Mouse (Mus musculus) MEL (cell line): Measurements from ENCODE around the gene Dusp2. TPM values are rescaled to one million over a fixed set of nuclear protein-coding genes. Genes with fewer than 3 reads are reported as not detected.
A peak's percentile ranks its signal among the peaks of the same experiment; 100 is the strongest.

ENCODE experiments used
- DNase-seq: peaks from one replicate; pipeline ENCODE4 v3.0.0; 2011; ENCODE audit warnings: low read depth, low spot score
- H3K27ac ChIP-seq: 2 replicates; pipeline ENCODE4 v1.5.1; 2012; ENCODE audit warnings: low read depth, mild to moderate bottlenecking, control low read depth, low read length, moderate library complexity; ENCODE audit not compliant: control insufficient read depth
- H3K27me3 ChIP-seq, 2 experiments: fragments of 150-350 bp in 1 of 2; sonication (generic) in 1 of 2; 2 replicates each; pipeline ENCODE4 v1.6.1; 2012; ENCODE audit warnings: low read length in 2 of 2, mild to moderate bottlenecking in 2 of 2, improper control_type of control experiment in 1 of 2, moderate library complexity in 1 of 2; ENCODE audit not compliant: insufficient read depth in 2 of 2, control insufficient read depth in 1 of 2
- H3K36me3 ChIP-seq, 2 experiments: 2 replicates each; pipeline ENCODE4 v1.6.1; 2012 to 2014; ENCODE audit warnings: low read length in 2 of 2, improper control_type of control experiment in 1 of 2, inconsistent platforms in 1 of 2, mild to moderate bottlenecking in 1 of 2; ENCODE audit not compliant: insufficient read depth in 2 of 2, control insufficient read depth in 1 of 2
- H3K4me1 ChIP-seq, 2 experiments: fragments of 150-350 bp in 1 of 2; sonication (generic) in 1 of 2; 2 replicates each; pipeline ENCODE4 v1.6.1; 2012; ENCODE audit warnings: low read length in 2 of 2, improper control_type of control experiment in 1 of 2, mild to moderate bottlenecking in 1 of 2; ENCODE audit not compliant: insufficient read depth in 2 of 2, control insufficient read depth in 1 of 2
- H3K4me3 ChIP-seq, 2 experiments: fragments of 150-350 bp in 1 of 2; sonication (generic) in 1 of 2; 2 replicates each; pipeline ENCODE4 v1.5.1; 2012; ENCODE audit warnings: low read depth in 2 of 2, low read length in 2 of 2, mild to moderate bottlenecking in 2 of 2, moderate library complexity in 2 of 2, control low read depth in 1 of 2, improper control_type of control experiment in 1 of 2; ENCODE audit not compliant: control insufficient read depth in 1 of 2, insufficient read depth in 1 of 2
- H3K79me2 ChIP-seq: 2 replicates; pipeline ENCODE4 v1.6.1; 2012; ENCODE audit warnings: mild to moderate bottlenecking, low read length, moderate library complexity; ENCODE audit not compliant: control insufficient read depth, poor library complexity, insufficient read depth
- H3K9ac ChIP-seq: 2 replicates; pipeline ENCODE4 v1.6.1; 2012; ENCODE audit warnings: low read depth, mild to moderate bottlenecking, control low read depth, low read length, moderate library complexity; ENCODE audit not compliant: control insufficient read depth, poor library complexity, severe bottlenecking
- H3K9me3 ChIP-seq: fragments of 150-350 bp; sonication (generic); replicated peaks from 2 replicates; pipeline ENCODE4 v1.6.1; 2012; ENCODE audit warnings: mild to moderate bottlenecking, low read length, improper control_type of control experiment, moderate library complexity; ENCODE audit not compliant: insufficient read depth
- CHD2 ChIP-seq: IDR thresholded peaks from 2 replicates; pipeline ENCODE4 v1.6.1; 2011; ENCODE audit warnings: low read length, improper control_type of control experiment
- CTCF ChIP-seq, 3 experiments: IDR thresholded peaks in 2 of 3; conservative IDR thresholded peaks in 1 of 3; 2 replicates each; pipeline ENCODE4 v1.5.1; 2011 to 2012; ENCODE audit warnings: low read length in 3 of 3, low read depth in 2 of 3, mild to moderate bottlenecking in 2 of 3, improper control_type of control experiment in 1 of 3, inconsistent platforms in 1 of 3, mixed read lengths in 1 of 3, moderate library complexity in 1 of 3; ENCODE audit not compliant: control insufficient read depth in 1 of 3, insufficient read depth in 1 of 3, poor library complexity in 1 of 3, severe bottlenecking in 1 of 3
- ELF1 ChIP-seq: IDR thresholded peaks from 2 replicates; pipeline ENCODE4 v1.6.1; 2014; ENCODE audit warnings: low read depth, mild to moderate bottlenecking, inconsistent platforms, low read length, improper control_type of control experiment, moderate library complexity
- GABPA ChIP-seq: IDR thresholded peaks from 2 replicates; pipeline ENCODE4 v1.6.1; 2012; ENCODE audit warnings: low read depth, mild to moderate bottlenecking, inconsistent platforms, low read length, improper control_type of control experiment, moderate library complexity
- HCFC1 ChIP-seq: IDR thresholded peaks from 2 replicates; pipeline ENCODE4 v1.6.1; 2012; ENCODE audit warnings: low read depth, mild to moderate bottlenecking, inconsistent platforms, low read length, improper control_type of control experiment, moderate library complexity
- KAT2A ChIP-seq: conservative IDR thresholded peaks from 2 replicates; pipeline ENCODE4 v1.6.1; 2012; ENCODE audit warnings: low read depth, low read length, improper control_type of control experiment, inconsistent platforms
- MYC ChIP-seq: IDR thresholded peaks from 2 replicates; pipeline ENCODE4 v1.6.1; 2011; ENCODE audit warnings: low read depth, mild to moderate bottlenecking, low read length, improper control_type of control experiment, moderate library complexity
- NELFE ChIP-seq: IDR thresholded peaks from 2 replicates; pipeline ENCODE4 v1.6.1; 2011; ENCODE audit warnings: low read depth, low read length, improper control_type of control experiment
- POLR2AphosphoS2 ChIP-seq: IDR thresholded peaks from 2 replicates; pipeline ENCODE4 v1.6.1; 2011; ENCODE audit warnings: low read length, improper control_type of control experiment
- RAD21 ChIP-seq: IDR thresholded peaks from 2 replicates; pipeline ENCODE4 v1.6.1; 2011; ENCODE audit warnings: mild to moderate bottlenecking, low read depth, low read length, improper control_type of control experiment
- SIN3A ChIP-seq: IDR thresholded peaks from 2 replicates; pipeline ENCODE4 v1.6.1; 2012; ENCODE audit warnings: low read length, improper control_type of control experiment, inconsistent platforms
- SMC3 ChIP-seq: IDR thresholded peaks from 2 replicates; pipeline ENCODE4 v1.6.1; 2011; ENCODE audit warnings: low read depth, low read length, improper control_type of control experiment
- TAL1 ChIP-seq: IDR thresholded peaks from 2 replicates; pipeline ENCODE4 v1.6.1; 2012; ENCODE audit warnings: mild to moderate bottlenecking, inconsistent platforms, low read length, moderate library complexity, mixed read lengths
- TBP ChIP-seq: IDR thresholded peaks from 2 replicates; pipeline ENCODE4 v1.8.0; 2011; ENCODE audit warnings: low read depth, low read length, improper control_type of control experiment
- USF1 ChIP-seq: IDR thresholded peaks from 2 replicates; pipeline ENCODE4 v1.6.1; 2014; ENCODE audit warnings: low read depth, mild to moderate bottlenecking, inconsistent platforms, low read length, improper control_type of control experiment, moderate library complexity
- ZC3H11A ChIP-seq: IDR thresholded peaks from 2 replicates; pipeline ENCODE4 v1.6.1; 2012; ENCODE audit warnings: low read depth, mild to moderate bottlenecking, inconsistent platforms, low read length, improper control_type of control experiment
- ZMIZ1 ChIP-seq: IDR thresholded peaks from 2 replicates; pipeline ENCODE4 v1.6.1; 2012; ENCODE audit warnings: low read depth, mild to moderate bottlenecking, inconsistent platforms, low read length, improper control_type of control experiment, moderate library complexity
- polyA plus RNA-seq, 2 experiments: library from polyadenylated mRNA; stranded (reverse) in 1 of 2; unstranded in 1 of 2; fragments of >175 nt in 1 of 2; fragments of >200 nt in 1 of 2; gene quantifications; 2 replicates each; pipeline versions ENCODE4 v1.2.1 to v1.2.4; 2012; ENCODE audit warnings: low replicate concordance in 2 of 2, low read depth in 1 of 2; ENCODE audit not compliant: insufficient read length in 2 of 2, insufficient read depth in 1 of 2, missing spikeins in 1 of 2
- total RNA-seq: library from RNA; depleted of rRNA; stranded (reverse); fragments of 300-350 nt; gene quantifications from 2 replicates; pipeline ENCODE4 v1.2.3, GENCODE M21; 2012

Gene Dusp2
- total and polyA plus RNA-seq, 3 experiments, result 10.4 to 11.6 TPM; not detected in 1

- TF ChIP-seq CHD2 (no peak), SMC3 (no peak), MYC (no peak)
- Histone ChIP-seq H3K36me3 (no peaks in the 10 kb centered on the region), H3K9ac (no peak overlapping the region), H3K4me3 (no peak overlapping the region), H3K27ac (no peak overlapping the region), H3K4me1 (no peaks in the 10 kb centered on the region), H3K27me3 (peaks cover 2 to 5% of the 10 kb centered on the region in 2 experiments; a peak in 3 of 4 replicates), H3K9me3 (no peaks in the 10 kb centered on the region), H3K79me2 (no peaks in the 10 kb centered on the region)
- no peak for DNase-seq
Measured at GRCm38 (mm10) chr2:127353881-127354280, 17.9 kb downstream of the Dusp2 start.

DNA sequence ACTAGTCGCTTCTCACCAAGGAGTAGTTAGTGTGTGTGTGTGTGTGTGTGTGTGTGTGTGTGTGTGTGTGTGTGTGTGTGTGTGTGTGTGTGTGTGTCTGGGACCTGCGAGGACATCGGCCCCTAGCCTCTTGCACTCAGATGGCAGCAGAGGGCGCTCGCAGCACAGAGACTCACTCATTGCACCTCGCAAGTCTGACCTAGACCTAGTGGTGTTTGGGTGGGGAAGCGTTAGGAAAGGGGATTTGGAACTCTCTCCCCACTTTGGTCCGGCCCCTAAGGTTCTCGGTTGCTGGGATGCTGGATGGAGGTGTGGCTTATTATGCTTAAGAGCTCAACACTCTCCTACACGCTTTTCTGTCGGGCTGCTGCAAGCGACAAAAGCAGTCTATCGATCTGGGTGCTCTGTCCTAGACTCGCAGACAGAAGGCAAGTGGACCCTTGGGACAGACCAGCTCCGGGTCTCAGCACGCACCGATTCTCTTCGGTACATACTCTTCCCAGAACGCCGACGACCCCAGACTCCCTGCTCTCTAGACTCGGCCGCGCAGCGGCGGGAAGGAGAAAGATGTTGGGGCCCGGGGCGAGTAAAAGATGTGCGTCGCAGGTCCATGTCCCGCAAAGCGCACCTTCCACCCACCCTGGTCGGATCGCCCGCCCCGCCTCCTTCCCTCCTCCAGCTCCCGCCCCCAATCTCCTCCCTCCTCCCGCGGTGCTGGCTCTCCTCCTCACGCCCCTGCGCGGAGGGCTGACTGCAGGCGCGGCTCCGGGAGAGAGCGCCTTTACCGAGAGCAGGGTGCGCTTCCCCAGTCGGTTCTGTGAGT lies 26.7 kb downstream of the Dusp2 start, which contains the start of gene Adra2b:
Gene Adra2b (plus strand): TSS at position 750 of the 823 bp plus-strand sequence.
- H3K27me3 ChIP-seq, result peaks cover 2 to 8% of the 10 kb centered on the region in 2 experiments
- H3K9me3 ChIP-seq, result no peaks in the 10 kb centered on the region
- no peak within 1 kb of the TSS for H3K27ac ChIP-seq
- peak; percentile 65 for DNase-seq
- no peak within 1 kb of the TSS for H3K9ac ChIP-seq
- no peak for TF ChIP-seq KAT2A
- TF ChIP-seq SMC3, result peak; percentile 79
- TF ChIP-seq POLR2AphosphoS2, result no peak
- TF ChIP-seq CTCF (IDR thresholded peaks at IDR 0.05 in 2 of 3, conservative IDR thresholded peaks at IDR 0.05 in 1 of 3; ENCODE audit: control insufficient read depth in 1 of 3, insufficient read depth in 1 of 3, low read depth in 2 of 3, low read length in 3 of 3, poor library complexity in 1 of 3, severe bottlenecking in 1 of 3), result peak; percentile 67 to 80 (median 79)
- TF ChIP-seq ZC3H11A, result peak; percentile 60
- peak; percentile 78 for TF ChIP-seq RAD21
- no peaks in the 10 kb centered on the region for H3K79me2 ChIP-seq
- H3K36me3 ChIP-seq, result no peaks in the 10 kb centered on the region
- no peak within 1 kb of the TSS for H3K4me3 ChIP-seq
- H3K4me1 ChIP-seq, result no peaks in the 10 kb centered on the region

- H3K36me3 ChIP-seq, result no peaks in the 10 kb centered on the region
- H3K4me3 ChIP-seq, result no peak overlapping the region
- no peak overlapping the region for H3K27ac ChIP-seq
- TF ChIP-seq GABPA (no peak), ELF1 (no peak), TAL1 (no peak), HCFC1 (no peak), SIN3A (no peak), TBP (no peak), ZMIZ1 (no peak), NELFE (no peak), USF1 (no peak)
- H3K27me3 ChIP-seq, result peaks cover 2 to 10% of the 10 kb centered on the region in 2 experiments
- no peak for DNase-seq
- H3K4me1 ChIP-seq, result no peaks in the 10 kb centered on the region
- H3K9me3 ChIP-seq, result no peaks in the 10 kb centered on the region
- no peaks in the 10 kb centered on the region for H3K79me2 ChIP-seq
- H3K9ac ChIP-seq, result no peak overlapping the region
Measured at GRCm38 (mm10) chr2:127363282-127363652, 27.3 kb downstream of the Dusp2 start.
